Mouse (Mus musculus): ENCODE data around the gene Rhof.

Rhof gene

DNA sequence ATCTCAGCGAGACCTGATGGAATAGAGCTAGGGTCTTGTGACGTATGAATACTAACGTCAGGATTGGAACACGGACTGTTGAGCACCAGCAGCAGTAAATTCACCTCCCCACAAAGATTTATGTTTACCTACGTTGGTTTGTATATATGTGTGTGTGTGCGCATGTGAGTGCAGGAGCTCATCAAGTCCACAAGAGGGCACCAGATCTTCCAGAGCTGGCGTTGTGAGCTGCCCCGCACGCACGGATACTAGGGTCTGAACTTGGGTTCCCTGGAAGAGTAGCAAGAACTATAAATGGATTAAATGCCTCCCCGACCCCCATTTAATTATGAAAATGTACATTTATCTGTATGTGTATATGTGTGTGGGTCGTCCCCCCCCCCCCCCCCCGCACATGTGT lies 52.0 kb downstream of the Rhof start:
- ChIA-PET CTCF (interaction anchor here in 3 of 4 experiments (0.6 to 1.3 kb wide), 14 partner anchors 8 to 178 kb away, joined by 3 to 9 read pairs (median 3); partner anchors contain the start of gene Psmd9 (in 1 of the 3)), POLR2A (interaction anchor here in 2 of 4 experiments (0.6 to 0.9 kb wide), 3 partner anchors 27 to 121 kb away, joined by 3 to 6 read pairs (median 4); partner anchors contain the start of gene Orai1 (in 1 of the 2))

DNA sequence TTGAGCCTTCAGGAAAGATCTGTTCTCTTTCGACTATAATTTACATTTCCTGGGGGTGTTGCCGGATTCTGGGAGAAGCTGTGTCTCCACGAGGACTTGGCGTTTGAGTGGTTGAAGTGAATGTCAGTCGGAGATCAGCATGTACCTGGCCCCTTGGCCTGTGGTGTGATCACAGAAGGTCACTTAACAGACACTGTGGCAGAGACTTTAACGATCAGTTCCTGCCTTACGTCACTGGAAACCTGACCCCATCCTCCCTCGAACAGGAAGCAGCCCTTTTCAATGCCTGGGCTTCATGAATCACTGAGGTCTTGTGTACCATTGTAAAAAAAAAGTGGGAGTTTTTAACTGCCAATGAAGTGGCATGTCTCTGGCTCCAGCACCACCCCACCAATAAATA lies 52.5 kb downstream of the Rhof start:
- CTCF ChIA-PET = interaction anchor here in 3 of 4 experiments (0.7 to 1.3 kb wide), 8 partner anchors 8 to 66 kb away, joined by 3 to 9 read pairs (median 3); no protein-coding TSS in a partner anchor
- POLR2A ChIA-PET = interaction anchor here in 2 of 4 experiments (0.6 to 0.9 kb wide), 4 partner anchors 27 to 411 kb away, joined by 3 to 6 read pairs (median 4); partner anchors contain the start of gene Orai1 (in 1 of the 2)

DNA sequence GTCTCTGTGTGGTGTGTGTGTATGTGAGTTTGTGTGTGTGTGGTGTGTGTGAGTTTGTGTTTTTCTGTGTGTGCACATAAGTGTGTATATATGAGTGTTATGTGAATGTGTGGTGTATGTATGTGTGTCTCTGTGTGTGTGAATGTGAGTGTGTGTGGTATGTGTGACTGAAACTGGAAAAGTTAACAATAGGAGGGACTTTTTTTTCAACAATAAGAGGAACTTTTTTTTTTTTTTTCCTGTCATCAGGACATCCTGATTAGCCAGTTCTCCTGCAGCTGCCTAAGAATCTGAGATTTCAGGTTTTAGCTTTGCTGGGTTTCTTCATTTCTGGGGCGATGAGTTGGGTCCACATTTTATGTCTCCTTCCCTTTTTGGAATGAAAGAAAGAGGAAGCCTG lies 52.9 kb downstream of the Rhof start:
- POLR2A ChIA-PET = interaction anchor here in 2 of 4 experiments (0.6 kb wide), 2 partner anchors 248 to 411 kb away, joined by 3 to 6 read pairs; no protein-coding TSS in a partner anchor
- CTCF ChIA-PET = no interaction called here

DNA sequence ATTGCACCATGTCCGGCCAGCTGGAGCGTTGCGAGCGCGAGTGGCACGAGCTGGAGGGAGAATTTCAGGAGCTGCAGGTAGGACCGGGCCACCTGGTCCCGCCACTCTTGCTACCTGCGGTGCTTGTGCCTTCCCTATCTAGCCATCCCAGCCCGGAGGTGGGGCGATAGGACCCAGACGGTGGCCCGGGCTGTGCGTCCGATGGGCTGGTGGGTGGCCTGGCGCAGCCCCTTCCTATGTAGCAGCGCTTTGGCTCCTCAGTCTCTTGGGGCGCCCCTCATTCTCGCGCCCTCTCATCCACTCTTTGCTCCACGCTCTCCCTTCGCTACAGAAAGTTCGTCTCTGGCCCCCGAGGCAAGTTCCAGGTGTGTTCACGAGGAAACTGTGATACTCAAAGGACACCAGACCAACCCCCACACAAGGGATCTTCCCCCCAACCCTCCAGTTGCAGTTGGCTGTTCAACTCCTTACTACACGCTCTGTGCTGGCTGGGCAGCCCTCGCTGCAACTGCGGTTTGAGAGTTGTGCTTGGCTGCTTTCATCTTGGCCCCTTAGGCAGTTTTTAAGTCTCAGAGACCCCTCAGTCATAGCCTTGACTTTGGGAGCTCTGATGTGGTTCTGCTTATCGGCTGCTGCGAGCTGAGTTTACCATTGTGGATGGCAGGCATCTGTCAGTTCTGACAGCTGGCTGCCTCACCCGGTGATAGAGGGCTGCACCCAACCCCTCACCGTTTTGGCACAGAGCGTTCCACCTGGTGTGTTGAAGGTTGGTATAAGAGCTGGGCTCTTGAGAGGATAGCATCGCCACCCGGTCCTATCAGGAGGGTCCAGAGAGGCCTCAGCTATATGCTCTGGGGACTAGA lies 55.8 kb downstream of the Rhof start:
- POLR2A ChIA-PET = interaction anchor here in 2 of 4 experiments (0.6 to 1.8 kb wide), 16 partner anchors 10 to 318 kb away, joined by 3 to 5 read pairs (median 3); partner anchors contain the start of genes Mlxip (in 1 of the 2), Orai1 (in 1 of the 2) and Rhof (in 1 of the 2)
- CTCF ChIA-PET = interaction anchor here (0.5 to 2.5 kb wide), 17 partner anchors 10 to 762 kb away, joined by 3 to 18 read pairs (median 4); partner anchors contain the start of genes Rhof (in 1 of the 4) and Tmem120b (in 1 of the 4)

DNA sequence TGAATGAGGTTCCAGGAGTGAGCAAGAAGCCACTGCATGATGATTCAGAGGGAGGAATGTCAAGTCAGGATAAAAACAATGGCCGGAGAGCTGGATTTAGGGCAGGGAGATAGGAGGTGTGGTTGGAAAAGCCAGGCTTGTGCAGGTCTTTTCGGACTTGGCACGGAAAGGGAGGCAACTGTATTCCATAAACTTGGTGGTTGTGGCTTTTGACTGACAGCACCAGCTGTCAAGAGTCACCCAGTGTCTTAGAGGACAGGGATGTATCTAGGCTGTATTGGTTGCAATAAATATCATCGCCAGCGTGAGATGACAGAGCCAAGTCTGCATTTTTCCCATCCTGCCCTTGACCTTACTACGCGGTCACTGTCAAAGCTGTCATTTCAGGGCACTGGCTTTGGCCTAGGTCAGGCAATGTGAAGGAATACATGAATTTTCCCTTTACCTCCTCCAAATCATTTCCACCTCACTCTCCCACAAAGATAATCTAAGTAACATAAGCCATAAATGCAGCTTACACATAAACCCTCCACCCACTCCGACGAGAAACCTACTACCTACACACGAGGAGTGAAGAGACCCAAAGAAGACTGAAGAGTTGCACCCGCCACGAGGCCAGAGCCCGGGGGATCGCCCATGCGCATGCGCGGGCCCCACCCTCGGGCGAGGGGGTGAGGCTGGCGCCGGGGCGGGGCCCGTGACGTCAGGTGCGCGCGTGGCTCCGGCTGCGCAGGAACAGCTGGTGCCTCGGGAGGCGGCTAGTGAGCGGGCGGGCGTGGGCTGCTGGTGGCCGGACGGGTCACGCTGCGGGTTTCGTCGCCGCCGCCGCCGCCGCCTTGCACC lies 56.7 kb downstream of the Rhof start:
- ChIA-PET POLR2A (interaction anchor here in 3 of 4 experiments (0.6 to 1.8 kb wide), 18 partner anchors 9 to 319 kb away, joined by 3 to 5 read pairs (median 3); partner anchors contain the start of genes Mlxip (in 1 of the 3), Orai1 (in 1 of the 3) and Rhof (in 1 of the 3)), CTCF (interaction anchor here (0.5 to 2.5 kb wide), 17 partner anchors 9 to 762 kb away, joined by 3 to 18 read pairs (median 4); partner anchors contain the start of genes Rhof (in 1 of the 4) and Tmem120b (in 1 of the 4))

GRCm38 (mm10) chr5:123068714-123069113 lies 63.8 kb downstream of the Rhof start:
- CTCF ChIA-PET = interaction anchor here in 2 of 4 experiments (0.6 to 5.4 kb wide), 8 partner anchors 42 to 309 kb away, joined by 3 to 38 read pairs (median 5); partner anchors contain the start of gene Rhof (in 1 of the 2)
- POLR2A ChIA-PET = interaction anchor here in 1 of 4 experiments (1.3 to 1.4 kb wide), 2 partner anchors 64 to 111 kb away, joined by 3 read pairs; partner anchors contain the start of gene Rhof

DNA sequence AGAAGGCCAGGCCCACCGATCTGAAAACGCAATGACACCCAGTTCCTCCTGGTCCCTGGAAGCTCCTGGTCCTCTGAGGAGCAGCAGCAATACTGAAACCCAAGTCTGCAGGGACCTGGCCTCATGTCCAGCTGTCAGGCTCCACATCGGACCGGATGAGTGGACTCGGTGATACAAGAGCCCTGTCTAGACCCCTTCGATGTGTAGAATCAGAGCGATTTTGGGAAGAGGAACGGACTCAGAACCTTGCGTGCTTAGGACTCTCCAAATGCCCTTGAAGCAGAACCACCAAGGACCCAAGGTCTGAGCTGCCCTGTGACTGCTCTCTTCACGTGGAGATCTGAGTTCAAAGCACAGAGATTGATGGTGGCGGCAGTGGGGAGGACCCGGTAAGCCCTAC lies 64.4 kb downstream of the Rhof start, which contains the start of gene Tmem120b:
Tmem120b (plus strand) TSS at position 301 of the 400 bp plus-strand sequence.
- POLR2A ChIA-PET = interaction anchor here in 2 of 4 experiments (1.0 to 1.6 kb wide), 4 partner anchors 15 to 112 kb away, joined by 3 to 5 read pairs (median 4); partner anchors contain the start of gene Rhof (in 1 of the 2)
- CTCF ChIA-PET = interaction anchor here in 3 of 4 experiments (0.6 to 5.4 kb wide), 20 partner anchors 8 to 200 kb away, joined by 3 to 38 read pairs (median 4); partner anchors contain the start of genes Rhof (in 2 of the 3) and Orai1 (in 1 of the 3)

GRCm38 (mm10) chr5:123067395-123067995 lies 65.0 kb downstream of the Rhof start:
- ChIA-PET CTCF (interaction anchor here (0.5 to 5.4 kb wide), 26 partner anchors 9 to 692 kb away, joined by 3 to 38 read pairs (median 4); partner anchors contain the start of genes Rhof (in 2 of the 4) and Orai1 (in 1 of the 4)), POLR2A (interaction anchor here in 2 of 4 experiments (1.0 to 1.6 kb wide), 5 partner anchors 14 to 112 kb away, joined by 3 to 5 read pairs (median 3); partner anchors contain the start of gene Rhof (in 1 of the 2))

DNA sequence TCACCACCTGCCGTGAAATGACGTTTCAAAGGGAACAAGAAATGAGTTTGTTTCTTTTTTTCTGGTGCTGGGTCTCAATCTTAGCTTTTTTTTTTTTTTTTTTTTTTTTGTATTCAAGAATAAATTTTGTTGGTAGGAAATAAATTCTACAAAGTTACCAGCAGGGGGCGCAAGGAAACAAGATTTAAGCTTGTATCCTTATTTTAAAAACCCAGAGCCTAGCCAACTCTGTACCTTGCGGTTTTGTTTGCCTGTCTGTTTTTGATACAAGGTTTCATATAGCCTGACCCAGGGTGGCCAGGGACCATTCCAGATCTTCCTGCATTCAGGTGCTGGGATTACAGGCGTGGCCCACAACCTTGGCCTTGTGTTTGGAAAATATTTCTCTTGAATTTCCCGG lies 68.3 kb downstream of the Rhof start:
- ChIA-PET POLR2A (interaction anchor here (0.6 to 1.4 kb wide), 29 partner anchors 8 to 549 kb away, joined by 3 to 10 read pairs (median 4); partner anchors contain the start of genes Rhof (in 2 of the 4), Mlxip (in 1 of the 4) and Orai1 (in 1 of the 4)), CTCF (interaction anchor here (0.5 to 7.5 kb wide), 176 partner anchors 8 to 1992 kb away, joined by 3 to 48 read pairs (median 4); partner anchors contain the start of genes Rhof (in 4 of the 4), Orai1 (in 3 of the 4), Wdr66 (in 2 of the 4) and Mphosph9 (in 1 of the 4))

DNA sequence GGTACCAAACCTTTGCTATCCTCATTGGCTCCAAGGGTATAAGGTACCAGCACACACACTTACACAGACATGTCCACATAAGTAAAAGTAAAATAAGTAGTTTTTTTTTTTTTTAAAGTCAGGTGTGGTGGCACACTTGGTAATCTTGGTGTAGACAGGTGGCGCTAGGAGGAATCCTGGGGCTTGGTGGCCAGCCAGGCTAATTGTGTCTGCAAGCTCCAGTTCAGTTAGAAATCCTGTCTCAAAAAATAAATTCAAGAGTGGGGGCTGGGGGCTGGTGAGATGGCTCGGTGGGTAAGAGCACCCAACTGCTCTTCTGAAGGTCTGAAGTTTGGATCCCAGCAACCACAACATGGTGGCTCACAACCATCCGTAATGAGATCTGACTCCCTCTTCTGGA lies 69.4 kb downstream of the Rhof start:
- POLR2A ChIA-PET = interaction anchor here in 1 of 4 experiments (0.6 to 1.4 kb wide), 6 partner anchors 23 to 314 kb away, joined by 3 to 7 read pairs (median 3); no protein-coding TSS in a partner anchor
- CTCF ChIA-PET = interaction anchor here (0.6 to 7.5 kb wide), 17 partner anchors 10 to 921 kb away, joined by 3 to 48 read pairs (median 6); partner anchors contain the start of genes Orai1 (in 1 of the 4), Rhof (in 1 of the 4) and Wdr66 (in 1 of the 4)

- POLR2A ChIA-PET = interaction anchor here in 1 of 4 experiments (0.6 kb wide), 1 partner anchor 93 kb away, joined by 5 read pairs; no protein-coding TSS in a partner anchor
- CTCF ChIA-PET = interaction anchor here (0.6 to 7.5 kb wide), 14 partner anchors 50 to 1255 kb away, joined by 3 to 48 read pairs (median 5); no protein-coding TSS in a partner anchor
Observed at GRCm38 (mm10) chr5:123061402-123061749, 71.1 kb downstream of the Rhof start.

GRCm38 (mm10) chr5:123060706-123061401 lies 71.6 kb downstream of the Rhof start:
- ChIA-PET CTCF (interaction anchor here (0.6 to 7.5 kb wide), 28 partner anchors 15 to 1255 kb away, joined by 3 to 48 read pairs (median 5); partner anchors contain the start of genes Rhof (in 2 of the 4) and Orai1 (in 1 of the 4)), POLR2A (interaction anchor here in 3 of 4 experiments (0.6 to 1.4 kb wide), 5 partner anchors 48 to 538 kb away, joined by 3 to 6 read pairs (median 4); no protein-coding TSS in a partner anchor)

- CTCF ChIA-PET = interaction anchor here (0.5 to 7.5 kb wide), 64 partner anchors 10 to 1297 kb away, joined by 3 to 48 read pairs (median 4); partner anchors contain the start of genes Rhof (in 3 of the 4) and Orai1 (in 1 of the 4)
- POLR2A ChIA-PET = interaction anchor here in 3 of 4 experiments (0.6 to 4.9 kb wide), 26 partner anchors 11 to 1579 kb away, joined by 3 to 41 read pairs (median 3); partner anchors contain the start of gene Orai1 (in 3 of the 3)
Observed at GRCm38 (mm10) chr5:123059757-123060520, 72.6 kb downstream of the Rhof start.

DNA sequence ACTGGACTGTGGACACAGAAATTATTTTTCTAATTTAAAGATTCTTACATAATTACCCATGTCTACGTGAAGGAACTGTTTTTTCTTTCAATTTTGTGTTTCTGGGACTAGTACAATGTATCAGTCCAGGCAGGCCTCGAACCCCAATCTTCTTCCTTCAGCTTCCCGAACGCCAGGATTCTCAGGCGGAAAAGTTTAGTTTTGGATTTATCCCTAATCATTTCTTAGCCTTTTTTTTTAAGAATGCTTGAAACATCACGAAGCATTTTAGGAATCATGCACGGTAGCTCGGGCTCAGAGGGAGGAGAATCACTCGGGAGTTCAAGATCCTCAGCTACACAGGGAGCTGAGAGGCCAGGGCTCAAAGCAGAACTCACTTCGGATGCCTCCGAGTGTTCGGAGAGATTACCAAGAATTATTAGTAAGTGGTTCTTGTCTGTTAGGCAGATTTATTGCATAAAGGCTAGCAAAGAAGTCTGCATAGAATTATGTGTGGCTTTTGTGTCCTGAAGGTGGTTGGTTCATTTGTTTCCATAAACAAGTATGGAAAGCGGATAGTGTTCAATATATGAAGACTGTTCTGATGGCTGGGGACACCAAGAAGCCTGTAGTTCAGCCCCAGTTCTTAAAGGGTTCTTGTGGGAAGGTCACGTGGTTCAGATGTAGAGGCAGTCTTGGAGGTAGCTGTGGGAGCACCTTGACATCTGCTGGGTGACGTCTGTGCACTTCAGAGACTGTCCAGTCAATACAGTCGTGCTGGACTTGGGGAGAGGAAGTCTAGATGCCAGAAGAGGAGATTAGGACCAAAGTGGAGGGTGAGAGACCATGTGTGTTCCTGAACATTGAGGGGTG lies 74.0 kb downstream of the Rhof start:
- ChIA-PET POLR2A (interaction anchor here in 3 of 4 experiments (0.5 to 4.9 kb wide), 21 partner anchors 9 to 284 kb away, joined by 3 to 41 read pairs (median 4); partner anchors contain the start of genes Orai1 (in 3 of the 3) and Setd1b (in 1 of the 3)), CTCF (interaction anchor here in 3 of 4 experiments (0.7 to 7.5 kb wide), 12 partner anchors 9 to 202 kb away, joined by 3 to 48 read pairs (median 4); no protein-coding TSS in a partner anchor)

All from embryonic stem cell, embryonic (primary cell).